Mouse (Mus musculus) brain, embryonic 14.5 days (tissue): Measurements from ENCODE around the gene Cutc. TPM values are rescaled to one million over a fixed set of nuclear protein-coding genes. Genes with fewer than 3 reads are reported as not detected.

Experiments
- DNase-seq: peaks from one replicate; pipeline ENCODE4 v3.0.0-alpha.2; 2011; ENCODE audit warnings: low read depth
- CTCF ChIP-seq: fragments of 200-500 bp; IDR thresholded peaks from 2 replicates; pipeline ENCODE4 v1.5.1; 2012; ENCODE audit warnings: inconsistent platforms, mild to moderate bottlenecking, moderate library complexity, borderline replicate concordance; ENCODE audit not compliant: insufficient read depth, insufficient read length; ENCODE audit errors: extremely low read depth
- POLR2A ChIP-seq: fragments of 200-500 bp; IDR thresholded peaks from 2 replicates; pipeline ENCODE4 v1.6.1; 2012; ENCODE audit warnings: mild to moderate bottlenecking, inconsistent platforms, borderline replicate concordance; ENCODE audit not compliant: poor library complexity, insufficient read depth, insufficient read length, severe bottlenecking; ENCODE audit errors: extremely low read depth
- polyA plus RNA-seq: library from polyadenylated mRNA; depleted of rRNA; stranded (reverse); fragments of >200 nt; gene quantifications from 2 replicates; pipeline ENCODE4 v1.2.3, GENCODE M21; 2012

The Cutc gene
- polyA plus RNA-seq, 1 experiment: 4.3 TPM

DNA sequence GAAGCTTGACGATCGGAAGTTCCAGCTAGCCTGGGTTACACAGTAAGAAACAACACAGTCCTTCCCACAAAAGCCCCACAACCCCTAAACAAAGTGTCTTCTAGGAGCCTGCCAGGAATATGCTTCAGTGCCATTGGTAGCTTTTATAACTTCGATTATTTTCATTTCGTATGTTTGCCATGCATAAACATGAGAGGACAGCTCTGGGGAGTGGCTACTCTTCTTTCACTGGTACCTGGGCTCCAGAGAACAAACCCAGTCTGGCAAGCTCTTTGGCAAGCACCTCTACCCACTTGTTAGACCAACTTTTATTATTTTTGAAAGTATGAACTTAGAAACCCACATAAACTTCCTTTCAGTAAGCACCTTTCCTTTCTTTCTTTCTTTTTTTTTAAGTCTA lies 23.8 kb downstream of the Cutc start:
- DNase-seq: no peak
- TF ChIP-seq CTCF: no peak
- no peak for TF ChIP-seq POLR2A

DNA sequence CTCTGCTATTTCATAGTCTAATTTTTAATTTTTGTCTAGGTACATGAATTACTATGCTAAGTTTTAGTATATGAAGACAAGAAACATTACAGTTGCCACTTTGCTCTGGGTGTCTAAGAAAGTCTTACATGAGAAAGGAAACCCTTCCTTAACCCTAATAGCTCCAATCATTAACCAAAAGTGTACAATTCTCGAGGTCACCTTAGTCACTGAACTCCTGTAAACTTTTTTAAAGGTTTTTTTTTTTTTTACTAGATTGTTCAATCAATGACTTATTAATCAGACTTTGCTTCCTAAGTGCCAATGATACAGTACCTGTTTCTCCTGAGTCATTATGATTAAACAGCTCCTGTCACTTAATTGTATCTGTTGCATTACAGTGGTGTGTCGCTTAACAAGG lies 24.5 kb downstream of the Cutc start:
- DNase-seq: no peak
- TF ChIP-seq POLR2A (no peak), CTCF (no peak)

DNA sequence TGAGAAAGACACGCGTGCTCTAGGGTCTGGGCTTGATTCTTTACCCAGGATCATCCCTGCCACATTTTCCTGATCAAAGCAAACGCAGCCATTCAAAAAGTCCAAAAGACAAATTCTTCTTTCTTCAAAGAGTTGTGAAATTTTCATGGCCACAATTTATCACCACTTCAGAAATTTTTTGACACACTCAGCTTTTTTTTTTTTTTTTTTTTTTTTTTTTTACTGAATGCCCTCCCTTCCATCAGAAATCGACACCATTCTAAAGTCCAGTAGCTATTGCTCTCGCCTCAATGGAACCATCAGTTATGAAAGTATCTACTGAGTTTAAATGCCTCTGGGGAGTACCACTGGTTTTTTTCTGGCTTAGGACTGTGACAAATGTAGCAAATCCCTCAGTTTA lies 27.6 kb downstream of the Cutc start:
- TF ChIP-seq POLR2A (no peak), CTCF (no peak)
- no peak for DNase-seq

DNA sequence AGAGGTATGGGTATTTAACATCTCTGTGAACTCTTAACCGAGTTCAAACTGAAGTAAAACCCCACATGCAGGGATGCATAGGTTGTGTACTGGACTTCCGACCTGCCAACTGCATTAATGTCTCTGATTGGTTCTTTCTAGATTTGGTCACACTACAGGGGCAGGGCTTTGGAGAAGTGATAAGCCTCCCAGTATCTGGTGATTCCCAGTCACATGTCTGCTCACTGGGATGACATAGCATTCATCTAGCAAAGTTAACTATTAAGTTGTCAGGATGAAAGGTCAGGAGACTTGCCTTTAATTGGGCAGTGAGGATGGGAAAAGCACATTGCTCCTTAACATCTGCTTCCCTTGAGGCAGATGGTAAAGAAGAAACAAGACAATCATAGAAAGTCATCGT lies 29.2 kb downstream of the Cutc start, which contains the start of gene Abcc2:
TSS of gene Abcc2 (plus strand) at position 213 of the 400 bp plus-strand sequence.
- TF ChIP-seq CTCF (no peak), POLR2A (no peak)
- DNase-seq: no peak

DNA sequence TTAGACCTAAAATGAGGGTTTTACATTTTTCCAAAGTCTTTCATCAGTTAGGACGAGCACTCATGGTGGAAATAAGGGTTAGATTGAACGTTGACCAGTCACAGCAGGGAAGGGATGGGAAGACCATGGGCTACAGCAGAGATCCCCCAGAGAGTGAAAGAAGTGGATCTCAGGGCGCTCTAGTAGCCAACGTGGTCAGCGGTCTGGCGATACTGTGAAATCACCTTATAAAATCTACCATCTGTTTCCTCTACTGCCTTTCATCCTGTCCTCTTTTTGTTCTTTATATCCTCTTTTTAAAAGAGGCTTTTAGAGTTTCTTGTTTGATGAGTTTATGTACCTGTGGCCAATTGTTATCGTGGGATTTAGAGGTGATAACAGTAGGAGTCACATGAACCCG lies 32.0 kb downstream of the Cutc start:
- no peak for DNase-seq
- TF ChIP-seq POLR2A (no peak), CTCF (no peak)

DNA sequence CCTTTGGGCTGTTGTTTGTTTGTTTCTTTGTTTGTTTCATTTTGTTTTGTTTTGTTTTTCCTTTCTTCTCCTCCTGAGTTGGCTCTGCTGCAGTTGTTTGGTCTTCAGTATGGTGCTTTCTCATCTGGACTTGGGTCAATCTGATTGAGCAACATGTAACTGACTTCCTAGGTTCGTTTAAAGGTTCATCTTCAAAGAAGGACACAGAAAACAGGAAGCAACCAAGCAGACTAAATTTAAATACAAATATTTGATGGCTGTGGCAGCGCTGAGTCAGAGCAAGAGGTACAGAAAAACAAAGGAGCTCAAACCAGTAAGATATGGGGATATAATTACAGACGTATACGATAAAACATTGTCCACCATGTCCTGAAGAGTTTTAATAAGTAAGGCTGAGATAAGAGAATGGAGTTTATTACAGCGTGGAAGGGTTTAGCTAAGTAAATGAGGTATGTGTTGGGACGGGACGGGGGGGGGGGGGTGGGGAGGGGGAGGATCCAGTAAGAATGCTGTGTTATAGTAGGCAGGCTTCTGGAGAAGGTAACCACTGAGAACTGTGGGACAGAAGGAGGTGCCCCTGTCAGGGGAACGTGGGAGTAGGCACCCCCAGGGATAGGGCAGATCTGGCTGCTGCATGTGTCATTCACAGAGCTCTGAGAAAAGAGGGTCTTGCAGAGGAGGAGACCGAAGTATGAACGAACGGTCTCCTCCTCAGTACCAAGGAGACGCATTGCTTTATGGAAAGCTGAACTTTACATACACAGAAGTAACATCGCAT lies 33.6 kb downstream of the Cutc start:
- TF ChIP-seq CTCF (no peak), POLR2A (no peak)
- DNase-seq: no peak

DNA sequence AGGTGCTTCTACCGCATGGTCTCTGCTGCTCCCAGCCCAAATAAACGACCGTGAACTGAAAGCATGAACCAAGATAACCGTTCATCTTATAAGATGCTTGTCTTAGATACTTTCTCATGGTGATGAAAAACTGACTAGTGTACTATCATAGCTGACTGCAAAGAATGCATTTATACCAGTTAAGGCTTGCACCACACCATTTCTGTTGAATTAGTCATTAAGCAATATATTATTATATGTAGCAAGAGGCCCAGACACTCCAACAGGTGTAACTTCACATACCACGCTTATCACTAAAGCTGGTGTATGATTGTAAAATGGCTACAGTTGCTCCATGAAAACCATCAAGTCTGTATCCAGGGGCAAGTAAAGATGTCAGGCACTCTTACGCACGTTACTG lies 37.0 kb downstream of the Cutc start:
- DNase-seq: no peak

DNA sequence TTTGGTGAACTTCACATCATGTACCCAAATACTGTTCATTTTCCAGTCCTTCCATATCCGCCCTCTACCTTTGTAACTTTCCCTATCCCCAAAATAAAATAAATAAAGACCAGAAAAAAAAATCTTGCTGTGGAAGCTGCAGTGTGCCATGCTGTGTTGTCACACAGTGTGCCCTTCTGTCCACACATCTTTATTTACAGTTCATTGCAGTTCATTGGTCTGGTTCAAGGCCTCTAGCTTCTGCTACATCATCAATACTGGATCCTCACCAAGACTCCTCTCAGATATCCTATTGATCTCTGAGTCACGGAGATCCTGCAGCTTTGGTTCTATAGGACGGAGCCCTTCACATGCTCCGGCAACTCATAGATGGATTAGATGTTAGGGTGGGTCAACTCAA lies 39.7 kb downstream of the Cutc start:
- no peak for DNase-seq
- TF ChIP-seq POLR2A (no peak), CTCF (no peak)

More for the DNA sequence above, 37.0 kb downstream of the Cutc start:
- TF ChIP-seq CTCF: no peak
- no peak for TF ChIP-seq POLR2A

DNA sequence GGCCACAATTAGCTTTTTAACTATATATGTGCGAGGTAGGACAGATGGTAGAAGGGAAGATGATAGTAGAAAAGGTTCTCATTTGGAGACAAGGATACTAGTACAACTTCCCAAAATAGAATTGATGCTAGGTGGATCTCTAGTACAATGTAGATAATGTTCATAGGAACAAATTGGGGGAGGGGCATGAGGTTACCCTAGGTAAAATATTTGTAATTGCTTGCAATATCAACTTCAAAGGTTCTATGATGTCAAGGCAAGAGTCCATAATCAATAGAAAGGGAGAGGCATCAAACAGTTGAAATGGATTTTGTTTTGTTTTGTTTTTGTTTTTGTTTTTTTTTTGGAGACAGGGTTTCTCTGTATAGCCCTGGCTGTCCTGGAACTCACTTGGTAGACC lies 41.2 kb downstream of the Cutc start:
- TF ChIP-seq POLR2A: no peak
- TF ChIP-seq CTCF: no peak

DNA sequence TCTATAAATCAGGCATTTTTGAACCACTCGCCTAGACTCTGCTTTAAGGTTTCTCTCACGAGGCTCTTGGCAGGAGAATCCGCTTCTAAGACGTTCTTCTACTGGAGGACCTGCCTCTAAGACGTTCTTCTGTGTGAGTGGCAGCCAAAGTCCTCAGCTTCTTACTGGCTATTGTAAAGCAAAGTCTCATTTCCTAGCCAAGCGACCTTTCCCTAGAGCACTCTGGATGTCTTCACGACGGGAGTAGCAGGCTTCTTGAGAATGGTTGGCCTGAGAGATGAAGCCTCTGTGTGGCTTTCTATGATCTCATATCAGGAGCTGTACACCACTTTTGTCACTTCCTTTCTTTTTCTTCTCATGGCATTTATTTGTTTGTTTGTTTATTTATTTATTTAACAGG lies 42.7 kb downstream of the Cutc start:
- DNase-seq: no peak
- TF ChIP-seq POLR2A: no peak
- TF ChIP-seq CTCF: no peak

More for the DNA sequence above, 41.2 kb downstream of the Cutc start:
- no peak for DNase-seq

DNA sequence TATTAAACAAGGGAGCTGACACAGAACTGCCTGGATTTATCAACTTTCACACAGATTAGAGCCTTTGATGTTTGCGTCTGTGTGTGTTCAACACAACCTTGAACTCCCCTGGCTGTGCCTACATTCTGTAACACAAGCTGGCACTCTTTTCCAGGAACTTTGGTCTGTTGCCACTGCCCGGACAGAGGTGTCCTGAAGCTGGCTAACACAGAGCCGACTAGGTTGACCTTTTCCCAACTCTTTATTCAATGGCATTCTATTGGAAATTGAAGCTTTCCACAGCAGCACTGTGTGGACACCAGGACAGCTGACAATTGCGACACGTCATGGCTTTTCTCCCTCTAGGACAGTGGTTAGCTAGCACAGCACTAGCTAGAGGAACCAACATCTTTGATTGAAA lies 44.4 kb downstream of the Cutc start:
- no peak for DNase-seq
- TF ChIP-seq POLR2A: no peak
- no peak for TF ChIP-seq CTCF

DNA sequence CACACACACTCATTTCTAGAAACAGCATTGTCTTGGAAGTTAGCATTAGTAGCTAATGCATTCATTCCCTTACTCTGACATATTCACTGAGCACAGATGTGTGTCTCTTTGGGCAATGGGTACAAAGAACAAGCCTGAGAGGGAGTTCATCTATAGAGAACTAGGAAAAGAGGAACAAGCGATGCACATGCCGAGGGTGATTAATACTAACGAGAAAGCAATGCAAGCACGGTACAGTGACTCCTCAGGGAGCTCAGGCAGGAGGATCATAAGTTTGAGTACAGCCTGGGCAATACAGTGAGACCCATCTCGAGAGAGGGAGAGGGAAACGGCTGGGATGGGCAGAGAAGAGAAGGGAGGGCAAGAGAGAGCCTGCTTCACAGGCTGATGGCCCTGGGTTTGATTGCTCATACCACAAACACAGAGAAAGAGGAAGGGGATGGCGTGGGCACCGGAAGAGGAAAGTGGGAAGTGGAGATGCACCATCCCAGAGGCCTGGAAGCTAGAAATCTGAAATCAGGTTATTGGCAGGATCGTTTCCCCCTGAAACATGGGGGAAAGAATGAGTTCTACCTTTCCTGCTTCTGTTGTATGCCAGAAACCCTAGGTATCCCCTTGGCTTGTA lies 48.7 kb downstream of the Cutc start:
- TF ChIP-seq CTCF: no peak
- TF ChIP-seq POLR2A: no peak
- no peak for DNase-seq

DNA sequence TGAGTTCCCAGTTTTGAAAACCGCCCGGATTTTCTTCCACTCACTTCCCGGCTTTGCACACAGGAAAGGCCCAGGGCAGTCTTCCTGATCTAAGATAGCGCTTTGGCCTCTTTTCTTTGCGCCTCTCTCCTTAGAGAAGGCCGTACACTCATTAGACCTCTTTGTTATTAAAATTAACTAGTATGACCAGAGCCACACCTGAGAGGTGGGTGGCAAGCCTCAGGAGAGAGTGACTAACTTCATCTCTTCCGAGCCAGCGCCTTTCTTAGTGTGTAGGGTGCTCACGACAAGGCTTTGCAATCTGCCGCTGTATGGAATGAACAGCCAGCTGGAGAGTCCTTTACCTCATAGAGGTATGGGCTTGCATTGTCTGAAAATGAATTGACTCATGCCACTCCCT lies 51.1 kb downstream of the Cutc start:
- DNase-seq: no peak

More for the DNA sequence above, 51.1 kb downstream of the Cutc start:
- TF ChIP-seq CTCF (no peak), POLR2A (no peak)
